ENCODE assay signal across 24 mouse cellular contexts in the genomic region with DNA sequence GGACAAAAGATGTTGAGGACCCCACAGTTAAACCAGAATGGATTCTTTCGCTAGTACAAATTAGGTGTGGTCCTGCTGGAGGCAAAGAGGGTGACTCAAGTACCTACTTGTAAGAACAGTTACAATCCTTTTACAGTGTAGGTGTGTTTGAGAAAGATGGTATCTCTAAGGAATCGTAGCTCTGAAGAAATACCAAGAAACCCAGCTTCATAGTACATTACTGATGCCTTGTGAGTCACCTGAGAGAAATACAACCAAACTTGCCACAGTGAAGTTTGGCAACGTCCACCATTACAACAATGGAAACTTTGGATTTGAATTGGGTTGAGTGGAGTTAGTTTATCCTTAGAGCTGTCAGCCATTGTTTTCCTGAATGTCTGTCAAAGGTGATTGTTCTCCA.
"Had no signal": no experiment of that assay in that cellular context is flagged by ENCODE, and none has a peak within 500 bp of the region (broad histone marks: within the 10 kb centered on the region; RNA-seq: fewer than 3 reads in every experiment).

No protein-coding gene starts in this region.

- H3K27ac ChIP-seq: gastrocnemius, adult 2 months; heart, adult 2 months; heart, embryonic 13.5 days; heart, embryonic 15.5 days; hindbrain, embryonic 13.5 days; hindbrain, embryonic 15.5 days; hindbrain, postnatal 0 days; kidney, embryonic 15.5 days; kidney, postnatal 0 days; limb, embryonic 13.5 days; limb, embryonic 15.5 days had no signal

- DNase-seq: gastrocnemius, adult 2 months; gastrocnemius, postnatal 10 days; gastrocnemius, postnatal 25 days; heart, adult 11 months; heart, adult 2 months; heart, postnatal 14 days; heart, postnatal 36 days; kidney, adult 11 months; kidney, adult 2 months; kidney, adult 9 months; kidney, postnatal 14 days; kidney, postnatal 36 days; left cerebral cortex, postnatal 4 days had no signal

- ATAC-seq: hindbrain, postnatal 0 days; intestine, embryonic 16.5 days had no signal

- H3K4me2 ChIP-seq: heart, embryonic 11.5 days; heart, embryonic 13.5 days; heart, embryonic 15.5 days; hindbrain, embryonic 13.5 days; hindbrain, embryonic 15.5 days; kidney, embryonic 15.5 days; limb, embryonic 13.5 days; limb, embryonic 15.5 days had no signal

- H3K4me3 ChIP-seq: gastrocnemius, adult 2 months; heart, adult 2 months; heart, embryonic 13.5 days; heart, embryonic 15.5 days; hindbrain, embryonic 13.5 days; hindbrain, embryonic 15.5 days; kidney, embryonic 15.5 days; limb, embryonic 13.5 days; limb, embryonic 15.5 days had no signal

- H3K36me3 ChIP-seq: heart, embryonic 13.5 days; heart, embryonic 15.5 days; hindbrain, embryonic 13.5 days; hindbrain, embryonic 15.5 days; kidney, embryonic 15.5 days; limb, embryonic 13.5 days; limb, embryonic 15.5 days had no signal

- H3K27me3 ChIP-seq: heart, embryonic 13.5 days; heart, embryonic 15.5 days; hindbrain, embryonic 13.5 days; hindbrain, embryonic 15.5 days; kidney, embryonic 15.5 days; limb, embryonic 13.5 days; limb, embryonic 15.5 days had no signal

- H3K4me1 ChIP-seq: heart, embryonic 13.5 days; heart, embryonic 15.5 days; hindbrain, embryonic 13.5 days; hindbrain, embryonic 15.5 days; kidney, embryonic 15.5 days; limb, embryonic 13.5 days; limb, embryonic 15.5 days had no signal

- H3K9ac ChIP-seq: heart, embryonic 13.5 days; heart, embryonic 15.5 days; hindbrain, embryonic 13.5 days; hindbrain, embryonic 15.5 days; kidney, embryonic 15.5 days; limb, embryonic 13.5 days; limb, embryonic 15.5 days had no signal

- H3K9me3 ChIP-seq: heart, embryonic 13.5 days; heart, embryonic 15.5 days; hindbrain, embryonic 13.5 days; hindbrain, embryonic 15.5 days; kidney, embryonic 15.5 days; limb, embryonic 13.5 days; limb, embryonic 15.5 days had no signal
